Mouse (Mus musculus): ENCODE measurements around the gene Tbrg1. TPM values are rescaled to one million over a fixed set of nuclear protein-coding genes. Genes with fewer than 3 reads are reported as not detected.
A peak's percentile ranks its signal among the peaks of the same experiment; 100 is the strongest.

Gene Tbrg1
- polyA plus RNA-seq, 1 experiment from 2014 or later, result 81.4 TPM

GRCm38 (mm10) chr9:37613182-37613910 is 43.8 kb downstream of the Tbrg1 start, which contains the start of gene Spa17:
TSS of gene Spa17 (minus strand) at chr9:37613722.
- Histone ChIP-seq H3K9me3 (ENCODE audit: control insufficient read depth, low read length) (no peaks in the 10 kb centered on the region), H3K27ac (ENCODE audit: low read depth, low read length) (peak within 1 kb of the TSS; percentile 70), H3K27me3 (ENCODE audit: control insufficient read depth, insufficient read depth, low read length) (no peaks in the 10 kb centered on the region), H3K4me2 (ENCODE audit: low read depth, low read length) (peak within 1 kb of the TSS; percentile 53), H3K36me3 (ENCODE audit: control insufficient read depth, insufficient read depth, low read length) (no peaks in the 10 kb centered on the region), H3K9ac (replicated peaks; ENCODE audit: low read depth, low read length) (peak within 1 kb of the TSS; percentile 64), H3K4me1 (ENCODE audit: control insufficient read depth, insufficient read depth, low read length) (peaks cover 3% of the 10 kb centered on the region; the same call in 1 of the 2 replicates), H3K4me3 (ENCODE audit: low read depth, low read length) (peak within 1 kb of the TSS; percentile 54)
- under 1% methylated on average over 45 of the region's 45 CpGs for WGBS
- peak; percentile 96 for ATAC-seq (ENCODE audit: low read depth)

GRCm38 (mm10) chr9:37609558-37609957 is 47.6 kb downstream of the Tbrg1 start:
- Histone ChIP-seq H3K9me3 (ENCODE audit: control insufficient read depth, low read length) (no peaks in the 10 kb centered on the region), H3K27ac (ENCODE audit: low read depth, low read length) (no peak overlapping the region), H3K4me1 (ENCODE audit: control insufficient read depth, insufficient read depth, low read length) (peaks cover 3% of the 10 kb centered on the region; the same call in 1 of the 2 replicates), H3K4me3 (ENCODE audit: low read depth, low read length) (no peak overlapping the region), H3K4me2 (ENCODE audit: low read depth, low read length) (no peak overlapping the region), H3K36me3 (ENCODE audit: control insufficient read depth, insufficient read depth, low read length) (no peaks in the 10 kb centered on the region), H3K9ac (replicated peaks; ENCODE audit: low read depth, low read length) (no peak overlapping the region), H3K27me3 (ENCODE audit: control insufficient read depth, insufficient read depth, low read length) (no peaks in the 10 kb centered on the region)
- 80% methylated on average over 4 of the region's 4 CpGs for WGBS
- ATAC-seq (ENCODE audit: low read depth), result no peak

GRCm38 (mm10) chr9:37605089-37605488 is 52.0 kb downstream of the Tbrg1 start:
- Histone ChIP-seq H3K27me3 (ENCODE audit: control insufficient read depth, insufficient read depth, low read length) (no peaks in the 10 kb centered on the region), H3K27ac (ENCODE audit: low read depth, low read length) (no peak overlapping the region), H3K4me3 (ENCODE audit: low read depth, low read length) (no peak overlapping the region), H3K9me3 (ENCODE audit: control insufficient read depth, low read length) (no peaks in the 10 kb centered on the region), H3K9ac (replicated peaks; ENCODE audit: low read depth, low read length) (no peak overlapping the region), H3K4me2 (ENCODE audit: low read depth, low read length) (no peak overlapping the region), H3K36me3 (ENCODE audit: control insufficient read depth, insufficient read depth, low read length) (no peaks in the 10 kb centered on the region), H3K4me1 (ENCODE audit: control insufficient read depth, insufficient read depth, low read length) (no peaks in the 10 kb centered on the region)
- no peak for ATAC-seq (ENCODE audit: low read depth)
- WGBS, result 96% methylated on average over 3 of the region's 3 CpGs

GRCm38 (mm10) chr9:37600538-37601205 is 56.4 kb downstream of the Tbrg1 start:
- Histone ChIP-seq H3K4me3 (ENCODE audit: low read depth, low read length) (no peak overlapping the region), H3K27me3 (ENCODE audit: control insufficient read depth, insufficient read depth, low read length) (no peaks in the 10 kb centered on the region), H3K9me3 (ENCODE audit: control insufficient read depth, low read length) (no peaks in the 10 kb centered on the region), H3K27ac (ENCODE audit: low read depth, low read length) (no peak overlapping the region), H3K4me1 (ENCODE audit: control insufficient read depth, insufficient read depth, low read length) (no peaks in the 10 kb centered on the region), H3K4me2 (ENCODE audit: low read depth, low read length) (no peak overlapping the region), H3K9ac (replicated peaks; ENCODE audit: low read depth, low read length) (no peak overlapping the region), H3K36me3 (ENCODE audit: control insufficient read depth, insufficient read depth, low read length) (no peaks in the 10 kb centered on the region)
- WGBS, result 93% methylated on average over 2 of the region's 2 CpGs
- no peak for ATAC-seq (ENCODE audit: low read depth)

Other genes with a start within 250 kb of the Tbrg1 start
- gene Robo3, start 224.1 kb downstream of the Tbrg1 start, polyA plus RNA-seq (2014; fragmentation: Nextera tagmentation; extraction: Ambion mirVana), result 13.6 and 25.1 TPM in 2 replicates
- gene Msantd2, start 168.0 kb downstream of the Tbrg1 start, polyA plus RNA-seq (2014; fragmentation: Nextera tagmentation; extraction: Ambion mirVana), result 36.2 and 39.5 TPM in 2 replicates
- 24.0 and 42.5 TPM in 2 replicates for gene Esam, start 129.2 kb downstream of the Tbrg1 start, polyA plus RNA-seq (2014; fragmentation: Nextera tagmentation; extraction: Ambion mirVana)
- 0.76 and 1.1 TPM in 2 replicates for gene Vsig2, start 118.1 kb downstream of the Tbrg1 start, polyA plus RNA-seq (2014; fragmentation: Nextera tagmentation; extraction: Ambion mirVana)
- 3.5 and 6.9 TPM in 2 replicates for gene Nrgn, start 104.4 kb downstream of the Tbrg1 start, polyA plus RNA-seq (2014; fragmentation: Nextera tagmentation; extraction: Ambion mirVana)
- 12.1 and 12.4 TPM in 2 replicates for gene Siae, start 101.6 kb downstream of the Tbrg1 start, polyA plus RNA-seq (2014; fragmentation: Nextera tagmentation; extraction: Ambion mirVana)
- gene Spa17, start 43.6 kb downstream of the Tbrg1 start, polyA plus RNA-seq (2014; fragmentation: Nextera tagmentation; extraction: Ambion mirVana), result 10.5 and 11.2 TPM in 2 replicates
- not detected in 2 replicates for gene Panx3, start 11.9 kb upstream of the Tbrg1 start, polyA plus RNA-seq (2014; fragmentation: Nextera tagmentation; extraction: Ambion mirVana)
- gene Olfr160, start 58.9 kb upstream of the Tbrg1 start, polyA plus RNA-seq (2014; fragmentation: Nextera tagmentation; extraction: Ambion mirVana), result not detected in 2 replicates
- not detected in 2 replicates for gene Olfr874, start 87.8 kb upstream of the Tbrg1 start, polyA plus RNA-seq (2014; fragmentation: Nextera tagmentation; extraction: Ambion mirVana)
- gene Olfr875, start 114.5 kb upstream of the Tbrg1 start, polyA plus RNA-seq (2014; fragmentation: Nextera tagmentation; extraction: Ambion mirVana), result not detected in 2 replicates
- gene Olfr876, start 145.7 kb upstream of the Tbrg1 start, polyA plus RNA-seq (2014; fragmentation: Nextera tagmentation; extraction: Ambion mirVana), result not detected in 2 replicates
- gene Olfr877, start 197.0 kb upstream of the Tbrg1 start, polyA plus RNA-seq (2014; fragmentation: Nextera tagmentation; extraction: Ambion mirVana), result not detected in 2 replicates
- gene Olfr145, start 239.4 kb upstream of the Tbrg1 start, polyA plus RNA-seq (2014; fragmentation: Nextera tagmentation; extraction: Ambion mirVana), result not detected in 2 replicates

Measured in neural tube, embryonic 14.5 days (tissue).